Mouse (Mus musculus): ENCODE data around the gene Dgkq. TPM values are rescaled to one million over a fixed set of nuclear protein-coding genes. Genes with fewer than 3 reads are reported as not detected.

Gene Dgkq
- polyA plus RNA-seq, 1 experiment from 2014 or later = 2.7 TPM

- H3K27me3 ChIP-seq = no peaks in the 10 kb centered on the region
- no peak overlapping the region for H3K4me2 ChIP-seq
- 83% methylated on average over 10 of the region's 10 CpGs for WGBS (ENCODE audit: insufficient replicate concordance)
- H3K27ac ChIP-seq (replicated peaks) = no peak overlapping the region
- H3K4me1 ChIP-seq (replicated peaks) = peaks cover 13% of the 10 kb centered on the region
- no peaks in the 10 kb centered on the region for H3K9me3 ChIP-seq (replicated peaks)
- no peak for ATAC-seq (ENCODE audit: insufficient read depth)
- H3K9ac ChIP-seq = no peak overlapping the region
- H3K36me3 ChIP-seq (replicated peaks) = peaks cover 61% of the 10 kb centered on the region
- no peak overlapping the region for H3K4me3 ChIP-seq (replicated peaks)
Measured at GRCm38 (mm10) chr5:108654444-108654990, 15.0 kb downstream of the Dgkq start.

DNA sequence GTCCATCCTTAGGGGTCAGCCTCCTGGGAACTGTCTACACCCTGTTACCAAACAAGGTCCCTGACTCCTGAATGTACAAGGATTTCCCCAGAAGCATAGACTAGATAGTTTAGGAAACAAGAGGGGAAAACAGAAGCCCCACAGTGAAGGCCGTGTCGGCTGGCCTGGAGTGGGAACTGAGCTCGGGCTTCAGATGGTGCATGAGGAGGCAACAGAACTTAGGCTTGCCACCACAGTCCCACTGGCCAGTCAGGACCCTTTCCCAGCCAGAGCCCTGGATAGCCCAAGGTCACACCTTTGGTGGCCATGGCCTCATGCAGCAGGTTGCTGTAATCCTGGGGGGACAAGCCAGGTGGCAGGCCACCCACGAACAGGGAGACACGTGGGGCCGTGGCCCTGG is 16.1 kb downstream of the Dgkq start:
- no peak overlapping the region for H3K27ac ChIP-seq (replicated peaks)
- peaks cover 5% of the 10 kb centered on the region; the same call in 1 of the 2 replicates for H3K4me1 ChIP-seq (replicated peaks)
- no peak overlapping the region for H3K9ac ChIP-seq
- no peaks in the 10 kb centered on the region for H3K9me3 ChIP-seq (replicated peaks)
- no peak overlapping the region for H3K4me2 ChIP-seq
- H3K27me3 ChIP-seq = no peaks in the 10 kb centered on the region
- 91% methylated on average over 6 of the region's 6 CpGs for WGBS (ENCODE audit: insufficient replicate concordance)
- H3K36me3 ChIP-seq (replicated peaks) = peaks cover 64% of the 10 kb centered on the region
- ATAC-seq (ENCODE audit: insufficient read depth) = no peak
- no peak overlapping the region for H3K4me3 ChIP-seq (replicated peaks)

DNA sequence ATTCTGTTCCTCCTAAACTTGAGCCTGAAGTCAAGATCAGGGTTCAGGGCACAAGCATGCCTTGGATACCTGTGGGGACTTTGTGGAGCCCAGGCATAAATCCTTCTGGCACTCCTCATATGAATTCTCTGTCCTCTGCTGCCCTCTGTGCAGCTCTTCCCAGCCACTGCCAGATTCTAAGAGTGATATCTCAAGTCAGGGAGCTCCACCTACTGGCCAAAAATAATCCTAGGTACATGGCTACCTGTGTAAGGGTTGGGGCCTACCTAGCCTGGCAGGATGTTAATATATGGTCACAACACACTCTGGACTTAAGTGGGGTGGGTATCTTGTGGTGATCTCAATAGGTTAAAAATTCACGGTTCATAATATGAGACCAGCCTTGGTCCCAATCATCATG is 17.6 kb downstream of the Dgkq start:
- 41% methylated on average over 1 of the region's 1 CpGs for WGBS (ENCODE audit: insufficient replicate concordance)
- H3K36me3 ChIP-seq (replicated peaks) = peaks cover 65% of the 10 kb centered on the region
- no peak overlapping the region for H3K4me2 ChIP-seq
- no peaks in the 10 kb centered on the region for H3K27me3 ChIP-seq
- no peak overlapping the region for H3K27ac ChIP-seq (replicated peaks)
- H3K4me3 ChIP-seq (replicated peaks) = no peak overlapping the region
- ATAC-seq (ENCODE audit: insufficient read depth) = peak; percentile 47; the same call in 1 of the 2 replicates
- no peaks in the 10 kb centered on the region for H3K9me3 ChIP-seq (replicated peaks)
- H3K4me1 ChIP-seq (replicated peaks) = no peaks in the 10 kb centered on the region
- no peak overlapping the region for H3K9ac ChIP-seq

- ATAC-seq (ENCODE audit: insufficient read depth) = no peak
- H3K27ac ChIP-seq (replicated peaks) = no peak overlapping the region
- no peak overlapping the region for H3K4me2 ChIP-seq
- no peak overlapping the region for H3K4me3 ChIP-seq (replicated peaks)
- no peaks in the 10 kb centered on the region for H3K27me3 ChIP-seq
- WGBS (ENCODE audit: insufficient replicate concordance) = 58% methylated on average over 5 of the region's 5 CpGs
- H3K36me3 ChIP-seq (replicated peaks) = peaks cover 71% of the 10 kb centered on the region
- no peaks in the 10 kb centered on the region for H3K4me1 ChIP-seq (replicated peaks)
- H3K9ac ChIP-seq = no peak overlapping the region
- H3K9me3 ChIP-seq (replicated peaks) = no peaks in the 10 kb centered on the region
Measured at GRCm38 (mm10) chr5:108651136-108651720, 18.2 kb downstream of the Dgkq start.

- no peak overlapping the region for H3K4me2 ChIP-seq
- H3K4me3 ChIP-seq (replicated peaks) = no peak overlapping the region
- H3K27ac ChIP-seq (replicated peaks) = no peak overlapping the region
- no peaks in the 10 kb centered on the region for H3K27me3 ChIP-seq
- ATAC-seq (ENCODE audit: insufficient read depth) = no peak
- 76% methylated on average over 7 of the region's 7 CpGs for WGBS (ENCODE audit: insufficient replicate concordance)
- no peaks in the 10 kb centered on the region for H3K9me3 ChIP-seq (replicated peaks)
- peaks cover 71% of the 10 kb centered on the region for H3K36me3 ChIP-seq (replicated peaks)
- no peaks in the 10 kb centered on the region for H3K4me1 ChIP-seq (replicated peaks)
- H3K9ac ChIP-seq = no peak overlapping the region
Measured at GRCm38 (mm10) chr5:108650341-108650740, 19.1 kb downstream of the Dgkq start.

GRCm38 (mm10) chr5:108648937-108649576 is 20.4 kb downstream of the Dgkq start:
- no peak overlapping the region for H3K4me3 ChIP-seq (replicated peaks)
- H3K9me3 ChIP-seq (replicated peaks) = no peaks in the 10 kb centered on the region
- no peak for ATAC-seq (ENCODE audit: insufficient read depth)
- 84% methylated on average over 11 of the region's 11 CpGs for WGBS (ENCODE audit: insufficient replicate concordance)
- H3K27me3 ChIP-seq = no peaks in the 10 kb centered on the region
- H3K4me2 ChIP-seq = no peak overlapping the region
- no peak overlapping the region for H3K27ac ChIP-seq (replicated peaks)
- peaks cover 65% of the 10 kb centered on the region for H3K36me3 ChIP-seq (replicated peaks)
- H3K4me1 ChIP-seq (replicated peaks) = no peaks in the 10 kb centered on the region
- H3K9ac ChIP-seq = no peak overlapping the region

- Histone ChIP-seq H3K27ac (replicated peaks) (no peak overlapping the region), H3K4me2 (no peak overlapping the region), H3K4me1 (replicated peaks) (no peaks in the 10 kb centered on the region), H3K4me3 (replicated peaks) (no peak overlapping the region), H3K27me3 (no peaks in the 10 kb centered on the region), H3K9me3 (replicated peaks) (no peaks in the 10 kb centered on the region), H3K9ac (no peak overlapping the region), H3K36me3 (replicated peaks) (peaks cover 57% of the 10 kb centered on the region)
- ATAC-seq (ENCODE audit: insufficient read depth) = no peak
- 55% methylated on average over 2 of the region's 2 CpGs for WGBS (ENCODE audit: insufficient replicate concordance)
Measured at GRCm38 (mm10) chr5:108647820-108648465, 21.5 kb downstream of the Dgkq start.

DNA sequence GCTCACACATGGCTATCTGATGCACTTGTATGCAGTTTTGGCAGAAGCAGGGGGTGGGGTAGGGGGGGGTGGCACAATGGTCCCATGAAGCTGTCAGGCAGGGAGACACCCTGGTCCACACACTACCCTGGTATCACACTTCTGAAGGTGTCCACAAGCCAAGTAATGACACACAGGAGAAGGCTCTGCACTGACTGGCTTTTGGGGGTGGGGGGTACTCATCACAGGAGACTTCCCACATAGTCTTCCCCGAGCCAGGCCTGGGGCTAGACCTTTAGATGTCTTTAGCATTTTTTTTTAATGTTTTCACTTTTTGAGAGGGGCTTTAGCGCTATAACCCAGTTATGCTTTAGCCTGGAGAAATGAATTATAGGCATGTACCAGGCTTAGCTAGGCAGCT is 22.2 kb downstream of the Dgkq start:
- no peak for ATAC-seq (ENCODE audit: insufficient read depth)

GRCm38 (mm10) chr5:108646343-108646660 is 23.2 kb downstream of the Dgkq start:
- no peak for ATAC-seq (ENCODE audit: insufficient read depth)
- H3K4me1 ChIP-seq (replicated peaks) = no peaks in the 10 kb centered on the region
- 79% methylated on average over 3 of the region's 3 CpGs for WGBS (ENCODE audit: insufficient replicate concordance)
- H3K4me3 ChIP-seq (replicated peaks) = no peak overlapping the region
- peaks cover 54% of the 10 kb centered on the region for H3K36me3 ChIP-seq (replicated peaks)
- no peak overlapping the region for H3K27ac ChIP-seq (replicated peaks)
- H3K9me3 ChIP-seq (replicated peaks) = no peaks in the 10 kb centered on the region
- no peak overlapping the region for H3K4me2 ChIP-seq
- no peak overlapping the region for H3K9ac ChIP-seq
- H3K27me3 ChIP-seq = no peaks in the 10 kb centered on the region

More for the DNA sequence above, 22.2 kb downstream of the Dgkq start:
- Histone ChIP-seq H3K27ac (replicated peaks) (no peak overlapping the region), H3K27me3 (no peaks in the 10 kb centered on the region), H3K9ac (no peak overlapping the region), H3K36me3 (replicated peaks) (peaks cover 57% of the 10 kb centered on the region), H3K9me3 (replicated peaks) (no peaks in the 10 kb centered on the region), H3K4me2 (no peak overlapping the region), H3K4me3 (replicated peaks) (no peak overlapping the region), H3K4me1 (replicated peaks) (no peaks in the 10 kb centered on the region)
- WGBS (ENCODE audit: insufficient replicate concordance) = 73% methylated on average over 2 of the region's 2 CpGs

- Histone ChIP-seq H3K4me2 (no peak overlapping the region), H3K4me1 (replicated peaks) (no peaks in the 10 kb centered on the region), H3K27ac (replicated peaks) (no peak overlapping the region), H3K9me3 (replicated peaks) (no peaks in the 10 kb centered on the region), H3K27me3 (no peaks in the 10 kb centered on the region), H3K4me3 (replicated peaks) (no peak overlapping the region), H3K9ac (no peak overlapping the region), H3K36me3 (replicated peaks) (peaks cover 54% of the 10 kb centered on the region)
- ATAC-seq (ENCODE audit: insufficient read depth) = no peak
- 78% methylated on average over 9 of the region's 9 CpGs for whole genome bisulfite sequencing (ENCODE audit: insufficient replicate concordance)
Measured at GRCm38 (mm10) chr5:108645651-108646342, 23.7 kb downstream of the Dgkq start.

GRCm38 (mm10) chr5:108643674-108644073 is 25.8 kb downstream of the Dgkq start:
- no peak overlapping the region for H3K27ac ChIP-seq (replicated peaks)
- peaks cover 41% of the 10 kb centered on the region for H3K36me3 ChIP-seq (replicated peaks)
- H3K9me3 ChIP-seq (replicated peaks) = no peaks in the 10 kb centered on the region
- no peaks in the 10 kb centered on the region for H3K27me3 ChIP-seq
- no peaks in the 10 kb centered on the region for H3K4me1 ChIP-seq (replicated peaks)
- no peak overlapping the region for H3K4me2 ChIP-seq
- H3K9ac ChIP-seq = no peak overlapping the region
- WGBS (ENCODE audit: insufficient replicate concordance) = 63% methylated on average over 2 of the region's 2 CpGs
- no peak for ATAC-seq (ENCODE audit: insufficient read depth)
- no peak overlapping the region for H3K4me3 ChIP-seq (replicated peaks)

All from liver, embryonic 15.5 days (tissue).